Mouse (Mus musculus): Measurements from ENCODE around the gene Samsn1. TPM values are rescaled to one million over a fixed set of nuclear protein-coding genes. Genes with fewer than 3 reads are reported as not detected.

Samsn1 gene
- polyA plus RNA-seq, 1 experiment from 2014 or later: 1.4 TPM

DNA sequence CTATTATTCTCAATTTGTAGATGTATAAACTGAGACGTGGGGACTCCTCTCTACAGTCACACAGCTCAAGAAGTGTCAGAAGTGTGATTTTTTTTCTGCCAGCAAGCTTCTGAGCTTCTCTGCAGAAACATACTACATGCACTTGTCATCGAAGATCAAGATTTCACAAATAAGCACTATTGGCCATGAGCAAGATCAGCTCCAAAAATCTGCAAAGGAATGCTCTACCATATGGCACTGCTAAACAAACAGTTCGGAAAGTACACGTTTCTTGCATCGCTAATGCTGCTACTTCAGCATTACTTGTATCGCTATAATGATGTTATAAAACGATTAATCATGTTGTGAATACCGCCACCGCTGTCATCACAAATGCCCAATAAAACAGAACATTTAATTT lies 22.0 kb downstream of the Samsn1 start:
- no peak overlapping the region for H3K27ac ChIP-seq
- ATAC-seq (ENCODE audit: low FRiP score): no peak
- no peak overlapping the region for H3K4me3 ChIP-seq
- H3K4me2 ChIP-seq: no peak overlapping the region
- no peaks in the 10 kb centered on the region for H3K9me3 ChIP-seq
- no peaks in the 10 kb centered on the region for H3K27me3 ChIP-seq
- H3K9ac ChIP-seq: no peak overlapping the region
- whole genome bisulfite sequencing: 91% methylated on average over 9 of the region's 9 CpGs
- no peaks in the 10 kb centered on the region for H3K36me3 ChIP-seq
- H3K4me1 ChIP-seq (replicated peaks): peaks cover 2% of the 10 kb centered on the region; the same call in 1 of the 2 replicates

GRCm38 (mm10) chr16:75990173-75990572 lies 31.9 kb downstream of the Samsn1 start:
- Histone ChIP-seq H3K27ac (no peak overlapping the region), H3K27me3 (no peaks in the 10 kb centered on the region), H3K9ac (no peak overlapping the region), H3K4me2 (no peak overlapping the region), H3K36me3 (no peaks in the 10 kb centered on the region), H3K9me3 (no peaks in the 10 kb centered on the region), H3K4me3 (no peak overlapping the region), H3K4me1 (replicated peaks) (no peaks in the 10 kb centered on the region)
- WGBS: 84% methylated on average over 1 of the region's 1 CpGs
- ATAC-seq (ENCODE audit: low FRiP score): no peak

- Histone ChIP-seq H3K4me2 (no peak overlapping the region), H3K36me3 (no peaks in the 10 kb centered on the region), H3K4me1 (replicated peaks) (no peaks in the 10 kb centered on the region), H3K9ac (no peak overlapping the region), H3K27ac (no peak overlapping the region), H3K4me3 (no peak overlapping the region), H3K27me3 (no peaks in the 10 kb centered on the region), H3K9me3 (peaks cover 13% of the 10 kb centered on the region; the same call in 1 of the 2 replicates)
- ATAC-seq (ENCODE audit: low FRiP score): no peak
- WGBS: 96% methylated on average over 1 of the region's 1 CpGs
These were observed 38.2 kb downstream of the Samsn1 start for GRCm38 (mm10) chr16:75983831-75984230.

DNA sequence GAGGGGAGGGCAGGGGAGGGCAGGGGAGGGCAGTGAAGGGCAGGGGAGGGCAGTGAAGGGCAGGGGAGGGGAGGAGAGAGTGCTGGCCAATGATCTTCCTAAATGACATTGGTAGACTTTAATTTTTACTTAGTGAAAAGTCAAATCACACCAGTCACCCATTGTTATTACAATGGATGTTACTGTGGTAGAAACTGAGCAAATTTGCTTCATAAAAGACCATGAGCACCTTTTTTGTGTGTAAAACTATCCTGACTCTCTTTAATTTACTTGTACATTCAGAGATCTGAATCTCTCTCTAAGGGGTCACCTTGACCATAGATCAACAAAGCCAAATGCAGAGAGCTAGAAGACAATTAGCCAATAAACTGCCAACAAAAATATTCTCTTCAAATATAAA lies 42.7 kb downstream of the Samsn1 start:
- H3K27me3 ChIP-seq: no peaks in the 10 kb centered on the region
- no peak overlapping the region for H3K27ac ChIP-seq
- H3K4me2 ChIP-seq: no peak overlapping the region
- no peak overlapping the region for H3K9ac ChIP-seq
- no peaks in the 10 kb centered on the region for H3K36me3 ChIP-seq
- H3K4me3 ChIP-seq: no peak overlapping the region
- no peaks in the 10 kb centered on the region for H3K4me1 ChIP-seq (replicated peaks)
- H3K9me3 ChIP-seq: peaks cover 7% of the 10 kb centered on the region; the same call in 1 of the 2 replicates
- no peak for ATAC-seq (ENCODE audit: low FRiP score)

DNA sequence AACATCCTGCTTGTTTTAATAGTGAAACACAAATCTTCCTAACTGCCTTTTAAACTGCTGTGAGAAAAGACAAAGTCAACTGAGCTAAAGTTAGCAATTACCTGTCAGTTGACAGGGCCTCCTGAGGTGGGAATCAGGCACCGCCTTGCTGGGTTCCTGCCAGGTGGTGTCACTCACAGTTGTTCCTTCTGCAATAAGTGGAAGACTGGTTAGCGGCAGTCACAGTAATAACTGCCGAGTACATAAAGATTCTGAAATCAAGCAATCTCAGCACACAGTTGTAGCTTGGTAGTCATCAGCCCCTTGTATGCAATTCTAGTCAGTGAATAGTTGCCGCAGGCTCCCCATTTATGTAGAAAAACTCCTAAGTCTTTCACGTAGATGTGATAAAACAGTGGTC lies 44.3 kb downstream of the Samsn1 start:
- WGBS: 86% methylated on average over 5 of the region's 5 CpGs

DNA sequence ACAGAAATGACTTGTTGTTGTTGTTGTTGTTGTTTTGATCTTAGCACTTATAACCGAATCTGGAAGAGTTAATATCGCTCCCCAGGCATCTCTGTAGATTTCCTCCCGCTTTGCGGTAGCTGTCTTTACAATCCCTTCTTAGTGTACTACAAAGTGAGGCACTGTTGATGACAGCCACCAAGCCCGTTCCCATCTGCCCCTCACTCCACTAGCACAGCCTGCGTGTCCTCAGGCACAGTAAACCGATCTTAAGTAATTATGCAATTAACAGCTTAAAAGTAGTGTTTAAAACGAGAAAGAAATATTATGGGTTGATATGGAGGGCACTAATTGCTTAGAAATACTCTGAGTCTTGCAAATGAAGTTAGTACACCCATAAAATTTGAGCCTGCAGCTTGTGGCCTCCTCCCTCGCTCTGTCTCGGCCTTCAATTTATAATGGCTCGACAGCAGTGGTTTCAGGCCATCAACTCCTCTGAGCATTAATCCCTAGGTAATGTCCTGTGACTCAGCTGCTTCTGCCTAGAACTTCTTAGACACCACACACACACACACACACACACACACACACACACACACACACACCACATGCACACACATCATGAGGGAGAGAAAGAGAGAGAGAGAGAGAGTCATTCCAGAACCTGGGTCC lies 46.3 kb downstream of the Samsn1 start:
- no peaks in the 10 kb centered on the region for H3K9me3 ChIP-seq
- H3K27me3 ChIP-seq: no peaks in the 10 kb centered on the region
- H3K9ac ChIP-seq: no peak overlapping the region
- H3K4me3 ChIP-seq: no peak overlapping the region
- no peak overlapping the region for H3K4me2 ChIP-seq
- 74% methylated on average over 11 of the region's 11 CpGs for WGBS
- no peak overlapping the region for H3K27ac ChIP-seq
- ATAC-seq (ENCODE audit: low FRiP score): 0 out of 2 replicates have a peak, but pooled peaks have one; percentile 52
- no peaks in the 10 kb centered on the region for H3K4me1 ChIP-seq (replicated peaks)
- no peaks in the 10 kb centered on the region for H3K36me3 ChIP-seq

More for the DNA sequence above, 44.3 kb downstream of the Samsn1 start:
- Histone ChIP-seq H3K4me3 (no peak overlapping the region), H3K27ac (no peak overlapping the region), H3K4me2 (no peak overlapping the region), H3K9ac (no peak overlapping the region), H3K36me3 (no peaks in the 10 kb centered on the region), H3K27me3 (no peaks in the 10 kb centered on the region), H3K4me1 (replicated peaks) (no peaks in the 10 kb centered on the region), H3K9me3 (no peaks in the 10 kb centered on the region)
- no peak for ATAC-seq (ENCODE audit: low FRiP score)

DNA sequence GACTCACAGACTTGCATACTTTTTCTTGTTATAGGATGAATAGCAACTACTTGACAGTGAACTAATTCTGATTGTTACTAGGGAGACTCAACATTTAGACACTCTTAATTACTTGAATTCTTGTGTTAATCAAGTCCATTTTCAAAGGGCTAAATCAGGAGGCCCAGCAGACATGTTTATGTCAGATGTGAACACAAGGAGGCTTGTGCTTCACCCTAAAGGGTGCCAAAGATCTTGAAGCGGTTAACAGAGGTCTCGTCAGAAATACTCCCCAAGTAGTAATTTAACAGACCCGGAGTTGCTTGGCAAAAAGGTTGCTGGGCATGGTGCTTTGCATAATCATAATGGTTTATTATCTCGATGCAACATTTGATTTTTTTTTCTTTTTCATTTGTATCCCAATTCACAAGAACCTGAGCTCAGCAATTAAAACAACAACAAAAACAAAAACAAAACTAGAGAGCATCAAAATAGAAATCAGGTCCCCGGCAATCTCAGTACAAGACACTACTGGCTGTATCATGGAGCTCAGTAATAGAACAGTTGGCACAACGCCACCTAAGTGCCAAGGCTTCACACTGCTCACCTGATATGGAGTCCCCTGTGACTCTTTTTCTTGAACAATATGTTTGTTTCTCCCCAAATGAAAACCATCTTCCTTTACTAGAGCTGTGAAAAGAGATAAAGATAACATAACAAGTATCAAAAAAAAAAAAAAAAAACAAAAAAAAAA lies 51.6 kb downstream of the Samsn1 start:
- Histone ChIP-seq H3K27ac (no peak overlapping the region), H3K9me3 (no peaks in the 10 kb centered on the region), H3K27me3 (no peaks in the 10 kb centered on the region), H3K36me3 (no peaks in the 10 kb centered on the region), H3K4me3 (no peak overlapping the region), H3K4me2 (no peak overlapping the region), H3K9ac (no peak overlapping the region), H3K4me1 (replicated peaks) (no peaks in the 10 kb centered on the region)
- WGBS: 65% methylated on average over 6 of the region's 6 CpGs
- ATAC-seq (ENCODE audit: low FRiP score): no peak

GRCm38 (mm10) chr16:75962021-75962420 lies 60.1 kb downstream of the Samsn1 start:
- Histone ChIP-seq H3K36me3 (no peaks in the 10 kb centered on the region), H3K4me1 (replicated peaks) (no peaks in the 10 kb centered on the region), H3K4me3 (no peak overlapping the region), H3K27me3 (no peaks in the 10 kb centered on the region), H3K4me2 (no peak overlapping the region), H3K9ac (no peak overlapping the region), H3K9me3 (no peaks in the 10 kb centered on the region), H3K27ac (no peak overlapping the region)
- no peak for ATAC-seq (ENCODE audit: low FRiP score)
- WGBS: 68% methylated on average over 8 of the region's 8 CpGs

- ATAC-seq (ENCODE audit: low FRiP score): no peak
- H3K4me1 ChIP-seq (replicated peaks): no peaks in the 10 kb centered on the region
- H3K9ac ChIP-seq: no peak overlapping the region
- no peak overlapping the region for H3K27ac ChIP-seq
- H3K9me3 ChIP-seq: no peaks in the 10 kb centered on the region
- no peak overlapping the region for H3K4me2 ChIP-seq
- no peaks in the 10 kb centered on the region for H3K27me3 ChIP-seq
- H3K4me3 ChIP-seq: no peak overlapping the region
- 70% methylated on average over 5 of the region's 5 CpGs for WGBS
- H3K36me3 ChIP-seq: no peaks in the 10 kb centered on the region
These were observed 60.6 kb downstream of the Samsn1 start for GRCm38 (mm10) chr16:75961487-75961886.

DNA sequence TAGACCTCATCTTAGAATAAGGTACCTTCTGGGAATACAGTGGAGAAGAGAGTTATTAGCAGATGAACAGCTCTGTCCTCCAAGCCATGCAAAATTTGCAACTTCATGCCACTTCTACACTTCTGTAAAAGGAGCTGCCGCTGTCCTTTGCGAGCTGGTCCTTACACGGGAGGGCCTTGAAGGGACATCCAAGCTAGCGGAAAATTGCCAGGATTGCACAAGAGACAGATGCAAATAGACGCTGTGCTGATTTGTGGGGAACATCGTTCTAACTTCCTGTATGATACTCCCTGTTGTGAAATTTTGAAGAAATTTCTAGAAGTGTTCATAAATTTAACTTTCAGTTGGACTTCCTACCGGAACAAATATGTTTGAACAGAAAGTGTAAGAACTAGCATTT lies 61.0 kb downstream of the Samsn1 start:
- H3K27ac ChIP-seq: no peak overlapping the region
- H3K27me3 ChIP-seq: no peaks in the 10 kb centered on the region
- H3K9me3 ChIP-seq: no peaks in the 10 kb centered on the region
- H3K4me3 ChIP-seq: no peak overlapping the region
- H3K9ac ChIP-seq: no peak overlapping the region
- no peaks in the 10 kb centered on the region for H3K36me3 ChIP-seq
- WGBS: 90% methylated on average over 7 of the region's 7 CpGs
- no peak for ATAC-seq (ENCODE audit: low FRiP score)
- H3K4me2 ChIP-seq: no peak overlapping the region
- H3K4me1 ChIP-seq (replicated peaks): no peaks in the 10 kb centered on the region

DNA sequence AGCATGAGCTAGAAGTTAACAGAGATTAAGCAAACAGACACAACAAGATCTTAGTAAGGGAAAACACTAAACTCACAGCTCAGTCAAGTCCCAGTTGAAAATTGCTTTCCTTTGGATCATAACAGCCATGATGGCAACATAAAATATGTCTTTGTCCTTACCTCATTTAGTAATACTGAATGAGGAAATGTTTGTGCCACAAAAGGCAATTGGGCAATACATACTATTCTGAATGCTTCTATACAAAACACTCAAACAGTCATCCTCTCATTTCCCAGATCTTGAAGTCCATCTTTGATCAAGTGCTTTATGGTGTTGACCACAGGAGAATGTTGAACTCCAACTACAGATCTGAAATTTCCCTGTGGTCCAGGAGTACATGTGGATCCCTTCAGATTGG lies 88.7 kb downstream of the Samsn1 start:
- H3K27ac ChIP-seq: no peak overlapping the region
- no peaks in the 10 kb centered on the region for H3K27me3 ChIP-seq
- no peaks in the 10 kb centered on the region for H3K36me3 ChIP-seq
- no peak overlapping the region for H3K4me2 ChIP-seq
- no peaks in the 10 kb centered on the region for H3K9me3 ChIP-seq
- peaks cover 5% of the 10 kb centered on the region; the same call in 1 of the 2 replicates for H3K4me1 ChIP-seq (replicated peaks)
- ATAC-seq (ENCODE audit: low FRiP score): no peak
- no peak overlapping the region for H3K9ac ChIP-seq
- no peak overlapping the region for H3K4me3 ChIP-seq

DNA sequence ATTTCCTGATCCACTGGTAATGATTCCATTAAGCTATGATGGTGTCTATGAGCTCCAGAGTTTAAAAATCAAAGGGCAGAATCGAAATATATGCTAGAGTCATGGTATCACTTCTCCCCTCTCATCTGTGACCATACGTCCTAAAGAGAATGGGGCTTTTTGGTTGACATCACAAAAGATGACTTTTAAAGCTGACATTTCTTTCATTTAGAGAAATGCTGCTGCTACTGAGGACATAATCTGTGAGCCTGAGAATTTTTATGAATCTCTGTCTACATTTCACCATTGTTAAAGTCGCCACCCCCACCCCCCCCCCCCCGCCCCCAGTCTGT lies 91.9 kb downstream of the Samsn1 start:
- H3K9me3 ChIP-seq: no peaks in the 10 kb centered on the region
- peaks cover 5% of the 10 kb centered on the region; the same call in 1 of the 2 replicates for H3K4me1 ChIP-seq (replicated peaks)
- H3K27me3 ChIP-seq: no peaks in the 10 kb centered on the region
- H3K4me2 ChIP-seq: no peak overlapping the region
- WGBS: 70% methylated on average over 4 of the region's 4 CpGs
- no peak overlapping the region for H3K4me3 ChIP-seq
- no peak overlapping the region for H3K27ac ChIP-seq
- no peaks in the 10 kb centered on the region for H3K36me3 ChIP-seq
- ATAC-seq (ENCODE audit: low FRiP score): no peak
- no peak overlapping the region for H3K9ac ChIP-seq
